Mouse (Mus musculus): ENCODE measurements around the gene Sec16b. TPM values are rescaled to one million over a fixed set of nuclear protein-coding genes. Genes with fewer than 3 reads are reported as not detected.

Sec16b gene
- 0.58 and 1.2 TPM in 2 replicates for polyA plus RNA-seq (2016; fragmentation: Nextera tagmentation; extraction: Ambion mirVana)

DNA sequence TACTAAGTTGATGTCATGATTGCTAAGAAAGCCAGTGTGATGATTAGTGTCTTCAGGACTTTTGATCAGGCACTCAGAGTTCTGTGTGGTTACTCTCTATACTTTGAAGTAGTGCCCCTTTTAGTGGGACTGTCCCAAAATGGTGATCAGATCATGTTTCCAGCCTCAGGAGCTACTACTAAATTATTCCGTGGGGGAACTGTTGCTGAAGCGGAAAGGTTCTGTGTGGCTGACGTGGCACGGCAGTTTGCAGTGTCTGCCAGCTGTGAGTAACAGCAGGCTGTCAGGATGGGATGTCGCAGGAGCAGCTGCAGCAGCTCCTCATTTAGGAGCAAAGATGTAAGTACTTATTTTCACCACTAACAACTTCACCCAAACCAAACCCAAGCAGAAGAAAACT, at the start of gene Sec16b:
Gene Sec16b (plus strand): TSS at position 207 of the 400 bp plus-strand sequence.
- peak; percentile 27 for DNase-seq (ENCODE audit: low spot score)
- Histone ChIP-seq H3K9me3 (no peaks in the 10 kb centered on the region), H3K27me3 (ENCODE audit: insufficient read depth, poor library complexity, severe bottlenecking) (0 out of 2 replicates have a peak, but pooled peaks cover 6% of the 10 kb centered on the region), H3K27ac (no peak within 1 kb of the TSS), H3K4me1 (replicated peaks) (peaks cover 32% of the 10 kb centered on the region), H3K4me3 (no peak within 1 kb of the TSS), H3K36me3 (no peaks in the 10 kb centered on the region)
- 20% methylated on average over 5 of the region's 5 CpGs for WGBS

DNA sequence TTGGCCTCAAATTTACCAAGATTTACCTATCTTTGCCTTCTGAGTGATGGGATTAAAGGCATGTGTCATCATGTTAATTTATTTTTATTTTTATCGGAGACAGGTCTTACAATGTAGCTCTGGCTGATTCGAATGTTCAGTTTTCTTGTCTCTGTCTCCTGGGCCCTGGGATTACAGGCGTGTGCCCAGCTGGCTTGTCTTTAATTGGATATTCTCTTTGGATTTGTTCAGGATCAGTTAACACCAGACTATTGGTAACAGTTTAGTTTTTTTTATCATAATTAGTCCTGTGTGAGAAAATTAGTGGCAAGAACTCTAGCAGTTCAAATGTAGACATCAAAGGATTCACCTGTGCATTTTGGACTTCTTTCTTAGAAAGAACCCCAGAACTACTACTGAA, 48.7 kb upstream of the Sec16b start:
- peak overlapping the region; percentile 90 for H3K27ac ChIP-seq
- peak overlapping the region; percentile 55; the same call in 1 of the 2 replicates for H3K4me3 ChIP-seq
- DNase-seq (ENCODE audit: low spot score) = no peak
- H3K27me3 ChIP-seq (ENCODE audit: insufficient read depth, poor library complexity, severe bottlenecking) = peaks cover 9% of the 10 kb centered on the region; the same call in 1 of the 2 replicates
- H3K9me3 ChIP-seq = no peaks in the 10 kb centered on the region
- no peaks in the 10 kb centered on the region for H3K36me3 ChIP-seq
- WGBS = 79% methylated on average over 3 of the region's 3 CpGs
- peaks cover 34% of the 10 kb centered on the region for H3K4me1 ChIP-seq (replicated peaks)

- Histone ChIP-seq H3K36me3 (no peaks in the 10 kb centered on the region), H3K9me3 (no peaks in the 10 kb centered on the region), H3K4me1 (replicated peaks) (peaks cover 26% of the 10 kb centered on the region), H3K4me3 (peak within 1 kb of the TSS; percentile 55), H3K27ac (peak within 1 kb of the TSS; percentile 90), H3K27me3 (ENCODE audit: insufficient read depth, poor library complexity, severe bottlenecking) (peaks cover 9% of the 10 kb centered on the region; the same call in 1 of the 2 replicates)
- peak; percentile 91 for DNase-seq (ENCODE audit: low spot score)
- WGBS = 3% methylated on average over 29 of the region's 29 CpGs
These were observed 47.9 kb upstream of the Sec16b start, which contains the start of gene Cryzl2 for GRCm38 (mm10) chr1:157458421-157459208. Gene Cryzl2 (plus strand): TSS chr1:157458577.

GRCm38 (mm10) chr1:157459904-157460303, 46.6 kb upstream of the Sec16b start:
- Histone ChIP-seq H3K27me3 (ENCODE audit: insufficient read depth, poor library complexity, severe bottlenecking) (peaks cover 9% of the 10 kb centered on the region; the same call in 1 of the 2 replicates), H3K36me3 (no peaks in the 10 kb centered on the region), H3K4me1 (replicated peaks) (peaks cover 26% of the 10 kb centered on the region), H3K27ac (no peak overlapping the region; the same call in 1 of the 2 replicates), H3K9me3 (no peaks in the 10 kb centered on the region), H3K4me3 (no peak overlapping the region)
- WGBS = 97% methylated on average over 5 of the region's 5 CpGs
- no peak for DNase-seq (ENCODE audit: low spot score)

GRCm38 (mm10) chr1:157461276-157461675, 45.3 kb upstream of the Sec16b start:
- Histone ChIP-seq H3K4me3 (no peak overlapping the region), H3K4me1 (replicated peaks) (peaks cover 26% of the 10 kb centered on the region), H3K36me3 (no peaks in the 10 kb centered on the region), H3K27ac (no peak overlapping the region), H3K9me3 (no peaks in the 10 kb centered on the region), H3K27me3 (ENCODE audit: insufficient read depth, poor library complexity, severe bottlenecking) (peaks cover 9% of the 10 kb centered on the region; the same call in 1 of the 2 replicates)
- 96% methylated on average over 5 of the region's 5 CpGs for WGBS
- DNase-seq (ENCODE audit: low spot score) = no peak

GRCm38 (mm10) chr1:157462336-157462735, 44.2 kb upstream of the Sec16b start:
- H3K9me3 ChIP-seq = no peaks in the 10 kb centered on the region
- H3K27me3 ChIP-seq (ENCODE audit: insufficient read depth, poor library complexity, severe bottlenecking) = peaks cover 5% of the 10 kb centered on the region; the same call in 1 of the 2 replicates
- no peaks in the 10 kb centered on the region for H3K36me3 ChIP-seq
- H3K4me1 ChIP-seq (replicated peaks) = peaks cover 26% of the 10 kb centered on the region
- DNase-seq (ENCODE audit: low spot score) = no peak
- no peak overlapping the region for H3K4me3 ChIP-seq
- no peak overlapping the region for H3K27ac ChIP-seq
- 80% methylated on average over 3 of the region's 3 CpGs for WGBS

DNA sequence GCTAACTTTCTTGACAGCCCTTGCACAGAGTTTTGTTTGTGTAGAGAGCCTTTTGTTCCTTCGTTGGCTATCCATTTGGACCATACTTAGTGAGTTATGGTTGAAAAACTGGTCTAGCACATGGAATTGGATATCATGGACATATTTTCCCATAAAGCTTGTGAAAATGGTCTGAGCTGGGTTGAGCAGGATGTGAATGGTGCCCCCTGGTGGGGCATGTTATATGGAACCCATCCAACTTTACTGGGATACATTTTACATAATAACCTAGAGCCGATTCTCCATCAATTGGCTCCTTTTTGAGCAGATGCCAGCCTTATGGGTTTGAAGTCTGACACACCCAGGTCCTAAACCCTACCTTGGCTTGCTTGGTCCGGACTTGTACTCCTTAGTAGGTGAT, 41.3 kb upstream of the Sec16b start:
- H3K4me3 ChIP-seq = no peak overlapping the region

DNA sequence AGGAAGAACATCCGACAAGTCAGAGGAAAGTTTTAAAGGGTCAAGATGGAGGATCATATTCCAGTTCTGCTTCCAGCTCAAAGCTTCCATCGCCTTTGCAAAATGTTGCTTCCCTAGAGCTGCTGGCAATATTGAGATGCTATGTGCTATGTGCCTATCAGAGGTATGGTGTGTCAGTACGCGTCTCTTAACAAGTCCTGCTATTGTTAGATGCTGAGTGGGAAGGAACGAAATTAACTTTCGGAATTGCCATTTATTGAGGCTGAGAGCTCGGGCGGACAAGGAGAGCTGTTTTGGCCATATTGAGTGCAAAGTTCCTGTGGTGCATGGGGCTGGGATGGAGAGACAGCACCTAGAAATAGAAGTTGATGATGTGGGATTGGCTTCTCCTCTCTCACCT, 38.7 kb upstream of the Sec16b start:
- Histone ChIP-seq H3K27me3 (ENCODE audit: insufficient read depth, poor library complexity, severe bottlenecking) (no peaks in the 10 kb centered on the region), H3K9me3 (no peaks in the 10 kb centered on the region), H3K4me1 (replicated peaks) (no peaks in the 10 kb centered on the region), H3K36me3 (no peaks in the 10 kb centered on the region), H3K4me3 (no peak overlapping the region), H3K27ac (no peak overlapping the region)
- no peak for DNase-seq (ENCODE audit: low spot score)
- WGBS = 93% methylated on average over 8 of the region's 8 CpGs

More for the DNA sequence above, 41.3 kb upstream of the Sec16b start:
- Histone ChIP-seq H3K4me1 (replicated peaks) (no peaks in the 10 kb centered on the region), H3K9me3 (no peaks in the 10 kb centered on the region), H3K27ac (no peak overlapping the region), H3K36me3 (no peaks in the 10 kb centered on the region), H3K27me3 (ENCODE audit: insufficient read depth, poor library complexity, severe bottlenecking) (peaks cover 5% of the 10 kb centered on the region; the same call in 1 of the 2 replicates)
- peak; percentile 42 for DNase-seq (ENCODE audit: low spot score)
- 77% methylated on average over 3 of the region's 3 CpGs for WGBS

DNA sequence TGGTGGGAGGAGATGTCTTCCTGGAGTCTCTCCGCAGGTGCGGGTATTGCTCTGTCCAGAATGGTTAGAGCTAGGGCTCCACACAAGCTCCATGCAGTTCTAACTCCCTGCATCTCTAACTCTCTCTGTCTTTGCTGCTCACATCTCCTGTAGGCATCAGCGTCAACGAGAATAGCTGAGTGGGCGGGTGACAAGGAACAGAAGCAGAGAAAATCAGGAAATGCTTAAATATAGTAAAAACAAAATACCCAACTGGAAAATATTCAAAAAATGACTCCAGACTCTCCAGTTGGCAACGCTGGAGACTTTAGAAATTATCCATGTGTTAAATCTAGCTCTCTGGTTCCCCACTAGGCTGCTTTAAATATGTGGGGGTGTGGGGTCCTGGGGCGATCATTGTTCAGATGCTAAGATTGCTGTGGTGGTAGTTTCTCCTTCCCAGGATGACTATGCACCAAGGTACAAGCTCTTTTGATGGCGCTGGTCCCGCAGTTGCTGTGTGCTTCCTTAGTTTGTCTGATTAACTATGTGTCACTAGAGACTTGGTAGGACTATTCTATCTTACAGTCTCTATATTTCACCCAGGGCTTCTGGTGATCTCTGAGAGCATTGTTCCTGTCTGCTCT, 35.7 kb upstream of the Sec16b start:
- Histone ChIP-seq H3K4me3 (no peak overlapping the region), H3K27ac (no peak overlapping the region), H3K36me3 (no peaks in the 10 kb centered on the region), H3K4me1 (replicated peaks) (0 out of 2 replicates have a peak, but pooled peaks cover 3% of the 10 kb centered on the region), H3K27me3 (ENCODE audit: insufficient read depth, poor library complexity, severe bottlenecking) (no peaks in the 10 kb centered on the region), H3K9me3 (no peaks in the 10 kb centered on the region)
- WGBS = 92% methylated on average over 9 of the region's 9 CpGs
- no peak for DNase-seq (ENCODE audit: low spot score)

GRCm38 (mm10) chr1:157472716-157473115, 33.8 kb upstream of the Sec16b start:
- Histone ChIP-seq H3K4me3 (no peak overlapping the region), H3K36me3 (no peaks in the 10 kb centered on the region), H3K4me1 (replicated peaks) (0 out of 2 replicates have a peak, but pooled peaks cover 3% of the 10 kb centered on the region), H3K27ac (no peak overlapping the region), H3K27me3 (ENCODE audit: insufficient read depth, poor library complexity, severe bottlenecking) (no peaks in the 10 kb centered on the region), H3K9me3 (no peaks in the 10 kb centered on the region)
- no peak for DNase-seq (ENCODE audit: low spot score)
- WGBS = 91% methylated on average over 7 of the region's 7 CpGs

DNA sequence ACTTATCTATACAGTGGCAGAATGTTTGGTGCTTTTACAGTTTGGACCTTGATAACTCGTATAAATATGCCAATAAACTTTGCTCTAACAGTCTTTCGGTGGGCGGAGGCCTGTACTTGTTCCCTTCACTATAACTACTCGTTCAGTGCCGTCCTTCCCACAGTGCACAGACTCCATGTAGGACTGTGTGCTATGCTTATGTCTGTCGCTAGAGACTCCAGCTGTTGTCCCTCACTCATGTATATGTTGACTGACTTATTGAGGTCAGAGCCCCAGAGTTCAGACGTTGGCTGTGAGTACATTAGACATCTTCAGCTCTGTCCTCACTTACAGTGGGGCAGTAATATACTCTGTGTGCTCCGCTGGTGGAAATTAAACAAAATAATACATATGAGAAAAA, 31.7 kb upstream of the Sec16b start:
- Histone ChIP-seq H3K9me3 (no peaks in the 10 kb centered on the region), H3K36me3 (no peaks in the 10 kb centered on the region), H3K27me3 (ENCODE audit: insufficient read depth, poor library complexity, severe bottlenecking) (no peaks in the 10 kb centered on the region), H3K4me3 (no peak overlapping the region), H3K27ac (no peak overlapping the region), H3K4me1 (replicated peaks) (0 out of 2 replicates have a peak, but pooled peaks cover 3% of the 10 kb centered on the region)
- 88% methylated on average over 8 of the region's 8 CpGs for WGBS
- no peak for DNase-seq (ENCODE audit: low spot score)

GRCm38 (mm10) chr1:157476231-157476630, 30.3 kb upstream of the Sec16b start:
- no peak overlapping the region for H3K27ac ChIP-seq
- H3K4me3 ChIP-seq = no peak overlapping the region
- DNase-seq (ENCODE audit: low spot score) = no peak
- H3K27me3 ChIP-seq (ENCODE audit: insufficient read depth, poor library complexity, severe bottlenecking) = no peaks in the 10 kb centered on the region
- no peaks in the 10 kb centered on the region for H3K9me3 ChIP-seq
- 0 out of 2 replicates have a peak, but pooled peaks cover 3% of the 10 kb centered on the region for H3K4me1 ChIP-seq (replicated peaks)
- 90% methylated on average over 2 of the region's 2 CpGs for WGBS
- H3K36me3 ChIP-seq = no peaks in the 10 kb centered on the region

- WGBS = 30% methylated on average over 9 of the region's 9 CpGs
- no peak for DNase-seq (ENCODE audit: low spot score)
- Histone ChIP-seq H3K27ac (no peak overlapping the region), H3K4me3 (no peak overlapping the region), H3K4me1 (replicated peaks) (no peaks in the 10 kb centered on the region), H3K27me3 (ENCODE audit: insufficient read depth, poor library complexity, severe bottlenecking) (no peaks in the 10 kb centered on the region), H3K9me3 (no peaks in the 10 kb centered on the region), H3K36me3 (no peaks in the 10 kb centered on the region)
These were observed 26.4 kb upstream of the Sec16b start for GRCm38 (mm10) chr1:157480090-157480489.
